Mouse (Mus musculus): Measurements from ENCODE around the gene Ptov1.

- TF ChIP-seq CTCF (IDR thresholded peaks at IDR 0.05; ENCODE audit: low read depth, low read length) (peak; percentile 14; the same call in 1 of the 2 replicates), POLR2A (IDR thresholded peaks at IDR 0.05; ENCODE audit: borderline replicate concordance, low read depth, low read length) (no peak)
Observed at GRCm38 (mm10) chr7:44866276-44867009, 3.1 kb downstream of the Ptov1 start.

Measured in bone marrow macrophage, adult 2 months (primary cell).